Mouse (Mus musculus) E14TG2a.4 (cell line): ENCODE data around the gene Bcl2.

Experiments
- CTCF ChIP-seq: conservative IDR thresholded peaks from 2 replicates; pipeline ENCODE4 v1.5.1; 2014; ENCODE audit warnings: low read length
- NANOG ChIP-seq: IDR thresholded peaks from 2 replicates; pipeline ENCODE4 v1.6.1; 2014; ENCODE audit warnings: borderline replicate concordance, low read length, mixed read lengths

- TF ChIP-seq CTCF (no peak), NANOG (no peak)
Measured at GRCm38 (mm10) chr1:106589141-106589540, 124.9 kb downstream of the Bcl2 start.
